In genomic region chr8:124704376-124704775, GRCm38 (mm10) we compare ENCODE assay signal across 19 mouse cellular contexts. TPM values are rescaled to one million over a fixed set of nuclear protein-coding genes. Genes with fewer than 3 reads are reported as not detected.
"Had no signal": no experiment of that assay in that cellular context is flagged by ENCODE, and none has a peak within 500 bp of the region (broad histone marks: within the 10 kb centered on the region; RNA-seq: fewer than 3 reads in every experiment).

No protein-coding gene starts in this region.

- DNase-seq: kidney, adult 11 months; kidney, adult 8-10 months; kidney, postnatal 14 days; layer of hippocampus, postnatal 36 days; left cerebral cortex, postnatal 4 days; lung, adult 2 months; lung, postnatal 14 days; lung, postnatal 4 days; midbrain, embryonic 14.5 days; thymus, postnatal 25 days had no signal

- H3K9ac ChIP-seq: kidney, embryonic 15.5 days; limb, embryonic 12.5 days; limb, embryonic 15.5 days; liver, embryonic 12.5 days; liver, embryonic 15.5 days; stomach, embryonic 15.5 days had no signal

- ATAC-seq: liver, embryonic 12.5 days had no signal

- H3K9me3 ChIP-seq: kidney, embryonic 15.5 days; limb, embryonic 12.5 days; limb, embryonic 15.5 days; liver, embryonic 12.5 days; liver, embryonic 15.5 days; stomach, embryonic 15.5 days had no signal

- H3K4me2 ChIP-seq: kidney, embryonic 15.5 days; limb, embryonic 12.5 days; limb, embryonic 15.5 days; liver, embryonic 12.5 days; liver, embryonic 15.5 days; midbrain, embryonic 11.5 days; stomach, embryonic 15.5 days had no signal

- H3K4me3 ChIP-seq: kidney, embryonic 15.5 days; limb, embryonic 12.5 days; limb, embryonic 15.5 days; liver, embryonic 12.5 days; liver, embryonic 15.5 days; stomach, embryonic 15.5 days had no signal

- H3K27me3 ChIP-seq: kidney, embryonic 15.5 days; limb, embryonic 12.5 days; limb, embryonic 15.5 days; liver, embryonic 12.5 days; liver, embryonic 15.5 days; stomach, embryonic 15.5 days had no signal

- H3K4me1 ChIP-seq: kidney, embryonic 15.5 days; limb, embryonic 12.5 days; limb, embryonic 15.5 days; liver, embryonic 12.5 days; liver, embryonic 15.5 days; stomach, embryonic 15.5 days had no signal

- H3K27ac ChIP-seq: kidney, embryonic 15.5 days; limb, embryonic 12.5 days; limb, embryonic 15.5 days; liver, embryonic 12.5 days; liver, embryonic 15.5 days; stomach, embryonic 15.5 days had no signal

RNA-seq across cellular contexts. Expression of gene Fam89a, which starts 47.3 kb away (rescaled TPM):
- total RNA-seq: megakaryocyte progenitor cell, adult 5-6 weeks; megakaryocyte-erythroid progenitor cell, adult 5-6 weeks had no signal
